Mouse (Mus musculus) lung, postnatal 0 days (tissue): ENCODE measurements at regions not wholly inside any gene's neighbourhood (a gene's known extent, or its start where the extent isn't known, plus 50 kb on each side); places are given as distances from the start of the nearest gene placed in this dataset.

ENCODE experiments used
- CTCF ChIP-seq: IDR thresholded peaks from 2 replicates; pipeline ENCODE4 v1.5.1; 2016; ENCODE audit warnings: antibody characterized with exemption, mild to moderate bottlenecking
- EP300 ChIP-seq: IDR thresholded peaks from 2 replicates; pipeline ENCODE4 v1.6.1; 2016; ENCODE audit warnings: antibody characterized with exemption, mild to moderate bottlenecking, control low read depth

- no peak for TF ChIP-seq EP300
- no peak for TF ChIP-seq CTCF
Measured at GRCm38 (mm10) chr1:137141372-137141771, 181.1 kb upstream of the Nr5a2 start.
